Mouse (Mus musculus) heart, postnatal 0 days (tissue): Measurements from ENCODE around the gene Ninl.

Experiments
- CTCF ChIP-seq: IDR thresholded peaks from 2 replicates; pipeline ENCODE4 v1.5.1; 2016; ENCODE audit warnings: antibody characterized with exemption, control low read depth, low read depth
- EP300 ChIP-seq: IDR thresholded peaks from 2 replicates; pipeline ENCODE4 v1.6.1; 2016; ENCODE audit warnings: antibody characterized with exemption, low read depth

DNA sequence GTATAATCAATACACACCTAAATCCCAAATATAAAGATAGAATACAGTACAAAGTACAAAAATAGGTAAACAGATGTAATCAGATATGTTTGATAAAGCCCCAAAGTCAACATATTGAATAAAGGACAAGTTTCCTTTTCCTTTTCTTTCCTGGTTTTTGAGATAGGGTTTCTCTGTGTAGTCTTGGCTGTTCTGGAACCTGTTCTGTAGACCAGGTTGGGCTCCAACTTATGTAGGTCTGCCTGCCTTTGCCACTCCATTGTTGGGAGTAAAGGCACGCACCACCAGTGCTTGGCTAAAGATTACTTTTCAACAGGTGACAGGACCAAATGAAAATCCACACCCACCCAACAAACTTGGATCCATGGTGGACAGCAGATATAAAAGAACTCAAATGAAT, 17.5 kb upstream of the Ninl start:
- TF ChIP-seq CTCF: no peak
- no peak for TF ChIP-seq EP300
